Mouse (Mus musculus) liver, adult 2 months (tissue): ENCODE measurements at regions not wholly inside any gene's neighbourhood (a gene's known extent, or its start where the extent isn't known, plus 50 kb on each side); places are given as distances from the start of the nearest gene placed in this dataset.

Experiments
- CTCF ChIP-seq: fragments of 200-500 bp; IDR thresholded peaks from 2 replicates; pipeline ENCODE4 v1.5.1; 2011; ENCODE audit warnings: low read depth, low read length, control low read depth
- POLR2A ChIP-seq: fragments of 200-500 bp; IDR thresholded peaks from 2 replicates; pipeline ENCODE4 v1.6.1; 2011; ENCODE audit warnings: low read length, control low read depth; ENCODE audit not compliant: insufficient read depth; ENCODE audit errors: extremely low read depth

GRCm38 (mm10) chr8:115589076-115589475 is 118.5 kb downstream of the Maf start:
- no peak for TF ChIP-seq CTCF
- TF ChIP-seq POLR2A: no peak
